Mouse (Mus musculus): ENCODE data around the gene Cmya5. TPM values are rescaled to one million over a fixed set of nuclear protein-coding genes. Genes with fewer than 3 reads are reported as not detected.

Cmya5 gene
- polyA plus RNA-seq, 2 experiments = 0.01 TPM

DNA sequence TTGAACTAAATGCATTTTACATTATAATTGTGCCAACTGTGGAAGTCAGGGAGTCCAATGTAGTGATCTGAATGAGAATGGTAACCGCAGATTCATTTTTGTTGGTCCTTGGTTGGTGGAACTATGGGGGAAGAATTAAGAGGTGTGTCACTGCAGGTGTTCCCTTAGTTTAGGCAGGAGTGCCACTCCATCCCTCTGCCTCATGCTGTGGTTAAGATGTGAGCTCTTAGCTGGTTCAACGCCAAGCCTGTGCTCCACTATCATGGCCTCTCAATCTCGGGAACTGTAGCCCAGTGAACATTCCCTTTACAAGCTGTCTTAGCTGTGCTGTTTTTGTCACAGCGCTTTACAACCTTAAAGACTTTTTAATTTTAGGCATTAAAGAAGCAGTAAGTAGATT lies 18.8 kb upstream of the Cmya5 start:
- H3K4me2 ChIP-seq (ENCODE audit: low read depth) = no peak overlapping the region
- peaks cover 17% of the 10 kb centered on the region for H3K36me3 ChIP-seq (replicated peaks; ENCODE audit: control insufficient read depth, insufficient read depth, low read depth)
- WGBS (ENCODE audit: insufficient replicate concordance) = 90% methylated on average over 4 of the region's 4 CpGs
- H3K9ac ChIP-seq (replicated peaks) = no peak overlapping the region
- TF ChIP-seq EP300 (IDR thresholded peaks at IDR 0.05; ENCODE audit: low read depth) (no peak), CTCF (IDR thresholded peaks at IDR 0.05; ENCODE audit: low read depth) (no peak)
- H3K4me1 ChIP-seq (replicated peaks; ENCODE audit: control insufficient read depth in 2 of 2, insufficient read depth in 2 of 2, low read length in 1 of 2) = no peaks in the 10 kb centered on the region
- DNase-seq (ENCODE audit: low read depth in 3 of 3, low spot score in 3 of 3) (no peak), ATAC-seq (ENCODE audit: insufficient read depth) (no peak)
- no peak overlapping the region for H3K27ac ChIP-seq
- no peaks in the 10 kb centered on the region for H3K9me3 ChIP-seq (ENCODE audit: control insufficient read depth, low read length)
- no peaks in the 10 kb centered on the region for H3K27me3 ChIP-seq (ENCODE audit: control insufficient read depth, insufficient read depth, low read length)
- H3K4me3 ChIP-seq (ENCODE audit: insufficient read depth in 1 of 2, low read depth in 2 of 2, low read length in 2 of 2) = no peak overlapping the region

- TF ChIP-seq EP300 (IDR thresholded peaks at IDR 0.05; ENCODE audit: low read depth) (no peak), CTCF (IDR thresholded peaks at IDR 0.05; ENCODE audit: low read depth) (no peak)
Observed at GRCm38 (mm10) chr13:93162456-93162855, 17.9 kb upstream of the Cmya5 start.

GRCm38 (mm10) chr13:93158261-93158660 lies 13.7 kb upstream of the Cmya5 start:
- ATAC-seq (ENCODE audit: insufficient read depth) = no peak

More at GRCm38 (mm10) chr13:93162456-93162855, 17.9 kb upstream of the Cmya5 start:
- DNase-seq (ENCODE audit: low read depth in 3 of 3, low spot score in 3 of 3) (no peak), ATAC-seq (ENCODE audit: insufficient read depth) (no peak)
- Histone ChIP-seq H3K27ac (no peak overlapping the region), H3K4me1 (replicated peaks; ENCODE audit: control insufficient read depth in 2 of 2, insufficient read depth in 2 of 2, low read length in 1 of 2) (no peaks in the 10 kb centered on the region), H3K9ac (replicated peaks) (no peak overlapping the region), H3K9me3 (ENCODE audit: control insufficient read depth, low read length) (no peaks in the 10 kb centered on the region), H3K27me3 (ENCODE audit: control insufficient read depth, insufficient read depth, low read length) (no peaks in the 10 kb centered on the region), H3K36me3 (replicated peaks; ENCODE audit: control insufficient read depth, insufficient read depth, low read depth) (peaks cover 16% of the 10 kb centered on the region), H3K4me2 (ENCODE audit: low read depth) (no peak overlapping the region), H3K4me3 (ENCODE audit: insufficient read depth in 1 of 2, low read depth in 2 of 2, low read length in 2 of 2) (no peak overlapping the region)

DNA sequence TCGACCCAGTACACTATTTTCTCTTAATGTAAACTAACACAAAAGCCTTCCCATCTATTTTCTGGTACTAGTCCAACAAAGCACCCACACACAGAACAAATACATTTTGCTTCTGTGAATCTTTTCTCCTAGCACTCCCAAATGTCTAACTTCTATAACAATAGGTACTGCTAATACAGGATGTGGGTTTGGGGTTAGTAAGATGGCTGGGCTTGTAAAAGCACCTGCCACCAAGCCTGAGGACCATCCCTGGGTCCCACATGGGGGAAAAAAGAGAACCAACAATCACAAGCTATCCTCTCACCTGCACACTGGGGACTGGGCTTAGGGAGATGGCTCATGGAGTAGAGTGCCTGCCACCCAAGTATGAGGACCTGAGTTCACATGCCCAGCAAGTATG lies 8.8 kb upstream of the Cmya5 start:
- H3K9me3 ChIP-seq (ENCODE audit: control insufficient read depth, low read length) = no peaks in the 10 kb centered on the region
- H3K27me3 ChIP-seq (ENCODE audit: control insufficient read depth, insufficient read depth, low read length) = no peaks in the 10 kb centered on the region
- H3K4me2 ChIP-seq (ENCODE audit: low read depth) = no peak overlapping the region
- no peak for TF ChIP-seq CTCF (IDR thresholded peaks at IDR 0.05; ENCODE audit: low read depth)
- no peak for TF ChIP-seq EP300 (IDR thresholded peaks at IDR 0.05; ENCODE audit: low read depth)
- no peak overlapping the region for H3K9ac ChIP-seq (replicated peaks)
- no peaks in the 10 kb centered on the region for H3K4me1 ChIP-seq (replicated peaks; ENCODE audit: control insufficient read depth in 2 of 2, insufficient read depth in 2 of 2, low read length in 1 of 2)
- WGBS (ENCODE audit: insufficient replicate concordance) = 63% methylated on average over 1 of the region's 1 CpGs
- DNase-seq (ENCODE audit: low read depth in 3 of 3, low spot score in 3 of 3) = no peak
- ATAC-seq (ENCODE audit: insufficient read depth) = no peak
- H3K36me3 ChIP-seq (replicated peaks; ENCODE audit: control insufficient read depth, insufficient read depth, low read depth) = peaks cover 4% of the 10 kb centered on the region
- H3K4me3 ChIP-seq (ENCODE audit: insufficient read depth in 1 of 2, low read depth in 2 of 2, low read length in 2 of 2) = no peak overlapping the region
- H3K27ac ChIP-seq = no peak overlapping the region

More at GRCm38 (mm10) chr13:93158261-93158660, 13.7 kb upstream of the Cmya5 start:
- no peak overlapping the region for H3K4me3 ChIP-seq (ENCODE audit: insufficient read depth in 1 of 2, low read depth in 2 of 2, low read length in 2 of 2)
- H3K9me3 ChIP-seq (ENCODE audit: control insufficient read depth, low read length) = no peaks in the 10 kb centered on the region
- no peak overlapping the region for H3K4me2 ChIP-seq (ENCODE audit: low read depth)
- 55% methylated on average over 6 of the region's 6 CpGs for WGBS (ENCODE audit: insufficient replicate concordance)
- H3K9ac ChIP-seq (replicated peaks) = no peak overlapping the region
- DNase-seq (ENCODE audit: low read depth in 3 of 3, low spot score in 3 of 3) = no peak
- H3K36me3 ChIP-seq (replicated peaks; ENCODE audit: control insufficient read depth, insufficient read depth, low read depth) = peaks cover 9% of the 10 kb centered on the region
- no peak overlapping the region for H3K27ac ChIP-seq
- no peaks in the 10 kb centered on the region for H3K4me1 ChIP-seq (replicated peaks; ENCODE audit: control insufficient read depth in 2 of 2, insufficient read depth in 2 of 2, low read length in 1 of 2)
- no peaks in the 10 kb centered on the region for H3K27me3 ChIP-seq (ENCODE audit: control insufficient read depth, insufficient read depth, low read length)
- TF ChIP-seq CTCF (IDR thresholded peaks at IDR 0.05; ENCODE audit: low read depth) = no peak
- TF ChIP-seq EP300 (IDR thresholded peaks at IDR 0.05; ENCODE audit: low read depth) = peak; percentile 28; the same call in 1 of the 2 replicates

DNA sequence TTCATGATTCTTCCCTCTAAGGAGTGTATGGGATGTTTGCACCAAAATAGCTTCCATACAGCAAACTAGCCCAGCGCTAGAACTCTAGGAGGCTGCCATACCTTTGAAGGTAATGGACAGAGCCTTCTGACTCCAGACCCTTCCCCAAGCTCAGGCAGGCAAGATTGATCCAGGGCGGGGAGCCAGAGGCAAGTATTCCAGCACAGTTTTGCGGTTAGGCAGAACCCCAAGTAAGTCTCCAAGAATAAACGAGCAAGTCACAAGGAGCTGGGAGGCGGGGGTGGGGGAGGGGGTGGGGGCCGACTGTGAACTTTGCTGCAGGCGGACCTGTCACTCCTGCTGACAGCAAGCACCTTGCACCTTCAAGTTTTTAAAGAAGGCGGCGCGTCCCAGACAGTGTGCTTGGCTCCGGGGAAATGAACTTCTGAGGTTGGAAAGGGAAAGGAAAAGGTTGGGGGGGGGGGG lies 673 bp downstream of the Cmya5 start:
- H3K9ac ChIP-seq (replicated peaks) = no peak overlapping the region
- no peaks in the 10 kb centered on the region; the same call in 1 of the 2 replicates for H3K36me3 ChIP-seq (replicated peaks; ENCODE audit: control insufficient read depth, insufficient read depth, low read depth)
- peak overlapping the region; percentile 10 to 34; a peak in 1 of 4 replicates for H3K4me3 ChIP-seq (ENCODE audit: insufficient read depth in 1 of 2, low read depth in 2 of 2, low read length in 2 of 2)
- H3K4me2 ChIP-seq (ENCODE audit: low read depth) = peak overlapping the region; percentile 64
- H3K4me1 ChIP-seq (replicated peaks; ENCODE audit: control insufficient read depth in 2 of 2, insufficient read depth in 2 of 2, low read length in 1 of 2) = no peaks in the 10 kb centered on the region
- no peak overlapping the region for H3K27ac ChIP-seq
- ATAC-seq (ENCODE audit: insufficient read depth) (no peak), DNase-seq (ENCODE audit: low read depth in 3 of 3, low spot score in 3 of 3) (no peak)
- no peaks in the 10 kb centered on the region for H3K27me3 ChIP-seq (ENCODE audit: control insufficient read depth, insufficient read depth, low read length)
- 53% methylated on average over 11 of the region's 11 CpGs for WGBS (ENCODE audit: insufficient replicate concordance)
- no peaks in the 10 kb centered on the region for H3K9me3 ChIP-seq (ENCODE audit: control insufficient read depth, low read length)
- TF ChIP-seq CTCF (IDR thresholded peaks at IDR 0.05; ENCODE audit: low read depth) = no peak
- no peak for TF ChIP-seq EP300 (IDR thresholded peaks at IDR 0.05; ENCODE audit: low read depth)

Data from liver, embryonic 14.5 days (tissue).